Mouse (Mus musculus) liver, postnatal 0 days (tissue): Measurements from ENCODE around the gene Scaper. TPM values are rescaled to one million over a fixed set of nuclear protein-coding genes. Genes with fewer than 3 reads are reported as not detected.

Source experiments
- ATAC-seq: fragments of 200-750 bp; cut with Nextera tagmentation; 2 replicates; pipeline ENCODE4 v1.8.0; 2017; ENCODE audit warnings: mild to moderate bottlenecking, moderate library complexity
- DNase-seq: peaks from one replicate; pipeline ENCODE4 v3.0.0-alpha.2; 2016
- H3K27ac ChIP-seq: fragments of 300-500 bp; sonication (generic); 2 replicates; pipeline ENCODE4 v1.5.1; 2014; ENCODE audit warnings: antibody characterized with exemption, moderate library complexity, mild to moderate bottlenecking, low read depth
- H3K27me3 ChIP-seq: fragments of 300-500 bp; sonication (generic); 2 replicates; pipeline ENCODE4 v1.6.1; 2014; ENCODE audit warnings: low read length, control low read depth, mixed read lengths; ENCODE audit not compliant: insufficient read depth
- H3K36me3 ChIP-seq: fragments of 300-500 bp; sonication (generic); replicated peaks from 2 replicates; pipeline ENCODE4 v1.6.1; 2014; ENCODE audit warnings: mild to moderate bottlenecking, control low read depth, low read length, moderate library complexity, mixed read lengths; ENCODE audit not compliant: insufficient read depth
- H3K4me1 ChIP-seq: fragments of 300-500 bp; sonication (generic); 2 replicates; pipeline ENCODE4 v1.6.1; 2014; ENCODE audit warnings: antibody characterized with exemption, mild to moderate bottlenecking, control low read depth; ENCODE audit not compliant: insufficient read depth
- H3K4me2 ChIP-seq: fragments of 300-500 bp; sonication (generic); 2 replicates; pipeline ENCODE4 v1.6.1; 2014; ENCODE audit warnings: low read depth, mild to moderate bottlenecking, low read length, moderate library complexity, mixed read lengths
- H3K4me3 ChIP-seq: fragments of 300-500 bp; sonication (generic); 2 replicates; pipeline ENCODE4 v1.5.1; 2014; ENCODE audit warnings: low read depth, low read length
- H3K9ac ChIP-seq: fragments of 300-500 bp; sonication (generic); replicated peaks from 2 replicates; pipeline ENCODE4 v1.6.1; 2014; ENCODE audit warnings: mild to moderate bottlenecking, moderate library complexity
- H3K9me3 ChIP-seq: fragments of 300-500 bp; sonication (generic); 2 replicates; pipeline ENCODE4 v1.6.1; 2016; ENCODE audit warnings: mild to moderate bottlenecking, control low read depth, low read length, mixed read lengths
- CTCF ChIP-seq: sonication (generic); IDR thresholded peaks from 2 replicates; pipeline ENCODE4 v1.5.1; 2016; ENCODE audit warnings: antibody characterized with exemption, low read depth
- EP300 ChIP-seq: IDR thresholded peaks from 2 replicates; pipeline ENCODE4 v1.6.1; 2016; ENCODE audit warnings: antibody characterized with exemption, low read depth, mild to moderate bottlenecking
- WGBS: fragments of 180-500 bp; shearing (Covaris S2); extraction: QIAGEN DNeasy Blood & Tissue Kit; methylation state at CpG from one replicate; pipeline ENCODE4 v1.1.7; 2014; ENCODE audit not compliant: insufficient replicate concordance; 5-methylcytosine and 5-hydroxymethylcytosine counted together
- polyA plus RNA-seq: library from polyadenylated mRNA; unstranded; fragments of >200 nt; fragmentation: Nextera tagmentation; extraction: Ambion mirVana; gene quantifications from 2 replicates; pipeline ENCODE4 v1.2.1, GENCODE M21; 2015

Scaper gene
- polyA plus RNA-seq, 1 experiment from 2014 or later: 2.3 TPM

DNA sequence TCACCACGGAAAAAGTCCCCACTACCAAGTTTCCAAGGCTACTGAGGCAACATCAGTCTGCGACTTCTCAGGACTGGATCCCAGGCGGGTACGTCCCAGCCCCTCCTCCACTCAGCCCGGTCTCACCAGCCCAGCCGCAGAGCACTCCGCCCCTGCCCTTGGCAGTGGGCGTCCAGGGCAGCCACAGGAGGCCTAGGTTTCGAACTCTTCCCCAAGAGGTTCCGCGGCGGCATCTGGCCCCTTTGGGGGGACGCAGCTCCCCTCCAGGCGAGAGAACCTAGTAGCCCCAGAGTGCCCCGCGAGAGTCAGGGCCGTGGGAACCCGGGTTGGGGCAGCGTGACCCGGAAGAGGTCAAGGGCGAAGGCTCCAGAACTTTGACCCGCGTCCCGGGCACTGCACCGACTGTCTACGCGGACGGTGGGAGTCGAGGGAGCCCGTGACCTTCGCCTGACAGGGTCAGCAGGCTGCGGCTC is 426.4 kb downstream of the Scaper start:
- Histone ChIP-seq H3K27me3 (no peaks in the 10 kb centered on the region), H3K9me3 (no peaks in the 10 kb centered on the region), H3K4me2 (peak overlapping the region; percentile 82), H3K9ac (peak overlapping the region; percentile 92), H3K36me3 (no peaks in the 10 kb centered on the region), H3K4me3 (peak overlapping the region; percentile 74), H3K4me1 (peaks cover 20% of the 10 kb centered on the region), H3K27ac (peak overlapping the region; percentile 97)
- WGBS: 2% methylated on average over 32 of the region's 32 CpGs
- ATAC-seq: peak; percentile 84
- DNase-seq: peak; percentile 85
- no peak for TF ChIP-seq CTCF

DNA sequence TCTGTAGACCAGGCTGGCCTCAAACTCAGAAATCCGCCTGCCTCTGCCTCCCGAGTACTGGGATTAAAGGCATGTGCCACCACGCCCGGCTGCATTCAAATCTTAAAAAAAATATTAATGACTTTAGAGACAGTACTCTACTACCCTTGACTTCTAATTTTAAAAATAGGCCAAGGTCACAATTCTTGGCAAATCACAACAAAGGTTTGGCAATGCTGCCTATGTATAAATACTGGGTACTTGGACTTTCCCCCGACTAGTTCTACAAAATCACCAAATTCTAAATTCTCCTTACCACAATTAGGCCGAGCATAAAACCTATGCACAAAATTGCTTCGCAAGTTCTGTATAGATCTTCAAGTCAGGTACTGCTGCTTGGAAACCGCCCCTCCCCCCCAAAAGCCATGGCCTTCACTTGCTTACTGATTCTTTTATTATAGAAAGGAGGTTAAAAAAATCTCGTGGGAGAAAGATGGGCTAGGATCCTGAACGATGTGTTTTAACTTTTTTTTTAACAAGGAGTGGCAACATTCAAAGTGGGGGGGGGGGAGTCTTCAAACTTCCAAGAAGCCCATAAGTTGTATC is 427.2 kb downstream of the Scaper start:
- H3K27me3 ChIP-seq: no peaks in the 10 kb centered on the region
- H3K9ac ChIP-seq: peak overlapping the region; percentile 92
- peak overlapping the region; percentile 82 for H3K4me2 ChIP-seq
- TF ChIP-seq CTCF: no peak
- peak; percentile 53; the same call in 1 of the 2 replicates for TF ChIP-seq EP300
- H3K4me3 ChIP-seq: peak overlapping the region; percentile 74
- no peaks in the 10 kb centered on the region for H3K9me3 ChIP-seq
- no peak for ATAC-seq
- H3K4me1 ChIP-seq: peaks cover 22% of the 10 kb centered on the region
- no peak for DNase-seq
- H3K36me3 ChIP-seq: no peaks in the 10 kb centered on the region
- 69% methylated on average over 10 of the region's 10 CpGs for WGBS
- H3K27ac ChIP-seq: peak overlapping the region; percentile 97

DNA sequence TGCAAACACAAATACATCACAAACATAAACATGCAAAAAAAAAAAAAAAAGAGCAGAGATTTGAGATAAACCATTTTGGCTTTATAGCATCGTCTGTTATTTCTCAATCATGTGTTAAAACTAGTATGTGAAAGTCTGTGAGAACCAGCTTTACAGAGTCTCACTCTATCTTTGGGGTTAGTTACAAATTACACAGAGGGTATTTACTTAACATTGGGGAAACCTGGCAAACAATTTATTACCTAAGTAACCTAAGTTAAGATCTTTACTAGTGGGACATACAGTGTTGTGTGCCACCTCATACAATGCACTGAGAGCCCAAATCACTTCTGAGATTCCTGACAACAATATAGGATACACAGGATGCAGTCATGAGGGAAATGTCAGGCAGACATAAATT is 428.2 kb downstream of the Scaper start:
- H3K4me3 ChIP-seq: no peak overlapping the region
- no peaks in the 10 kb centered on the region for H3K36me3 ChIP-seq
- DNase-seq (no peak), ATAC-seq (no peak)
- 55% methylated on average over 1 of the region's 1 CpGs for WGBS
- peaks cover 27% of the 10 kb centered on the region for H3K4me1 ChIP-seq
- no peaks in the 10 kb centered on the region for H3K27me3 ChIP-seq
- TF ChIP-seq EP300 (no peak), CTCF (no peak)
- 0 out of 2 replicates have a peak overlapping the region, but pooled peaks have one; percentile 9 for H3K9ac ChIP-seq
- H3K9me3 ChIP-seq: no peaks in the 10 kb centered on the region
- H3K27ac ChIP-seq: peak overlapping the region; percentile 97
- H3K4me2 ChIP-seq: peak overlapping the region; percentile 7; the same call in 1 of the 2 replicates

DNA sequence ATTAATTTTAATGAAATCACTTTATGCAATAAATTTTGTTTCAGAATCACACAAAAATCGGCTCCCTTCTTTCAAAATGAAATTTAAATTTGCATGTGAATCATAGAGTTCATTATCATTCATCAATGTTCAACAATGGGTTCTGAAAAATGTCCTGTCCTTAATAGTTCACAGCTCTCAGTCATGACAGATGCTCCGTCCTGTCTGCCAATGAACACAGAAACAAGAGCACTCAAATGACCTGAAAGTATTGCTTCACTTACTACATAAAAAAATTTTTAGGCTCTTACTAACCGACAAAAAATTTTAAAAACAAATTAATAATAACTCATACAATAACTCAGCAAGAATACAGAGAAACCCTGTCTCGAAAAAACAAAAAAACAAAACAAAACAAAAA is 429.2 kb downstream of the Scaper start:
- Histone ChIP-seq H3K9ac (no peak overlapping the region), H3K4me3 (no peak overlapping the region), H3K4me2 (peak overlapping the region; percentile 52; the same call in 1 of the 2 replicates), H3K36me3 (no peaks in the 10 kb centered on the region), H3K27ac (peak overlapping the region; percentile 97; the same call in 1 of the 2 replicates), H3K27me3 (no peaks in the 10 kb centered on the region), H3K4me1 (peaks cover 27% of the 10 kb centered on the region), H3K9me3 (no peaks in the 10 kb centered on the region)
- TF ChIP-seq CTCF: no peak
- TF ChIP-seq EP300: no peak
- WGBS: 76% methylated on average over 4 of the region's 4 CpGs
- no peak for DNase-seq
- ATAC-seq: no peak

DNA sequence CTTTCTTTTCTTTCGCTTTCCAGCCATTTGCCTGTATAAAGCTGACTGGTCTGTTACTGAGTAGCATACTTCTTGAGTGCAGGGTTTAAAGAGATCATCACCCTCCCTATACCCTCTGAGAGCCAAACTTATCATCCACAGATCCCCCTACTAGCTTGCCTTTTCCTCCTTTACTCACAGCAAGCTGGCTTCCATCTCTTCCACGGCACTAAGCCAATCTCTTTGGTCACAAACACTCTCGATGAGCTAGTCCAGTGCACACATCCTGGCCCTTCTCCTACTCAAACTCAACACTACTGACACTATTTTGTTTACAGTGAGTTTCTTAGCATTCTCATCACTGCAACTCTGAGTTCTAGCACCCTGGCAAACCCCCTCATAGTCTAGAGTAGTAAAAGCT is 430.0 kb downstream of the Scaper start:
- no peak for DNase-seq
- H3K27ac ChIP-seq: peak overlapping the region; percentile 52; the same call in 1 of the 2 replicates
- no peaks in the 10 kb centered on the region for H3K36me3 ChIP-seq
- 74% methylated on average over 3 of the region's 3 CpGs for WGBS
- H3K4me1 ChIP-seq: peaks cover 27% of the 10 kb centered on the region
- no peak overlapping the region for H3K9ac ChIP-seq
- ATAC-seq: no peak
- H3K4me3 ChIP-seq: no peak overlapping the region
- no peaks in the 10 kb centered on the region for H3K9me3 ChIP-seq
- H3K4me2 ChIP-seq: peak overlapping the region; percentile 37; the same call in 1 of the 2 replicates
- no peaks in the 10 kb centered on the region for H3K27me3 ChIP-seq
- TF ChIP-seq CTCF: no peak
- no peak for TF ChIP-seq EP300

Other genes with a start within 250 kb of the Scaper start
- not detected in 2 replicates for gene 4930563M21Rik, start 72.4 kb upstream of the Scaper start, polyA plus RNA-seq
- 30.1 and 30.5 TPM in 2 replicates for gene Rcn2, start 103.7 kb upstream of the Scaper start, polyA plus RNA-seq
- gene Pstpip1, start 151.8 kb upstream of the Scaper start, polyA plus RNA-seq: 5.5 and 6.0 TPM in 2 replicates
- gene Tspan3, start 227.4 kb upstream of the Scaper start, polyA plus RNA-seq: 23.1 and 23.4 TPM in 2 replicates